Mouse (Mus musculus) G1E (cell line): ENCODE results near the gene Ap1s1.

Source experiments
- CTCF ChIP-seq: IDR thresholded peaks from 2 replicates; pipeline ENCODE4 v1.5.1; 2012; ENCODE audit warnings: low read depth, low read length, inconsistent platforms, mixed read lengths
- GATA1 ChIP-seq: IDR thresholded peaks from 2 replicates; pipeline ENCODE4 v1.6.1; 2012; ENCODE audit warnings: borderline replicate concordance, low read length, inconsistent platforms, mixed read lengths

DNA sequence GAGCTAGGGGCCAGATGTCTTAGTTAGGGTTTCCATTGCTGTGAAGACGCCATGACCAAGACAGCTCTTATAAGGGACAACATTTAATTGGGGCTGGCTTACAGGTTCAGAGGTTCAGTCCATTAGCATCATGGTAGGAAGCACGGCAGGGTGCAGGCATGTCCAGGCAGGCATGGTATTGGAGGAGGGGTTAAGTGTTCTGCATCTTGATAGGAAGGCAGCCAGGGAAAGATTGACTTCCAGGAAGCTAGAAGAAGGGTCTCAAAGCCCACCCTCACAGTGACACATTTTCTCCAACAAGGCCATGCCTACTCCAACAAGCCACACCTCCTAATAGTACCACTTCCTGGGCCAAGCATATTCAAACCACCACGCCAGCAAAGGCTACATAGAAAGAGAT is 39.8 kb upstream of the Ap1s1 start:
- TF ChIP-seq CTCF (no peak), GATA1 (no peak)
